ENCODE assay signal across 14 mouse cellular contexts in the genomic region with DNA sequence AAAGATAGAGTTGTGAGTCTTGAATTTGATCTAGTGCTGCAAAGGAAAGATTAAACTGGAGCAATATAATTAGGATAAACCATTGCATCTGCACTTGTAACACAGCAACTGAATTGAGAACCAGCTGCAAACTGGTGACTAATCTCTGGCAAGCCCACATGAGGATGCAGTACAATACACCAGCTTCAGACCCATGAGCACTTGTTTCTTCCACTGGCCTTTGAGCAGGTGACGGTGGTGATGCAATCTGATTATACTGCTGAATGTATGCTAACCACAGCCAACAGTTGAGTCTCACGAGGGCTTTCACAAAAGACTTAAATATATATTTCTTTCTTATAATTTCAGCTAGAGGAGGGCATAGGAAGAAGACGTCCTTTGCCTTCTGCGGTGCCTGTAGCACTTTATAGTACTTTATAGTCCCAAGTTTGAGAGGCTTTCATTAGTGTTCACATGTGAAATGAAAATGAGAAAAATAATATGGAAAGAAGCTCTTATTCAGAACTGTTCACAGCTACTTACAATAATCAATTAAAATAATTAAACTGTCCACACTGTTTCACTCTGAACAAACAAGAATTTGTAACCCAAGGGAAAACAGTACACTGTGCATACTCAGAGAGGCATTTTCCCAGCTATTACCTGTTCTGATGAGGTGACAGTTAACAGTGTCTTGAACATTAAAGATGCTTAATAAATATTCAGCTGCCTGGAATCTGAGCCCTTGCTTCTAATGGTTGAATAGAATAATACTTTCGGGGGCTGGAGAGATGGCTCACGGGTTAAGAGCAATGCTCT. TPM values are rescaled to one million over a fixed set of nuclear protein-coding genes. Genes with fewer than 3 reads are reported as not detected.
A peak's percentile ranks its signal among the peaks of the same experiment; 100 is the strongest.
DNase-seq lines count a peak whose midpoint lies in the region; ATAC-seq and TF ChIP-seq lines count a peak whose summit lies in the region.
"Had no signal": no experiment of that assay in that cellular context is flagged by ENCODE, and none has a peak within 500 bp of the region (broad histone marks: within the 10 kb centered on the region; RNA-seq: fewer than 3 reads in every experiment).

No protein-coding gene starts in this region.

- no peak overlapping the region for H3K4me3 ChIP-seq in C2C12 (ENCODE audit: insufficient read depth, poor library complexity, severe bottlenecking)
- H3K4me3 ChIP-seq in myocyte = no peak overlapping the region
- no peak overlapping the region for H3K4me3 ChIP-seq in stomach, postnatal 0 days (ENCODE audit: low read depth, low read length)
- H3K4me3 ChIP-seq: limb, embryonic 15.5 days; lung, embryonic 15.5 days; neural tube, embryonic 15.5 days; stomach, embryonic 15.5 days had no signal

- no peak overlapping the region for H3K27ac ChIP-seq in stomach, postnatal 0 days (replicated peaks)
- H3K27ac ChIP-seq: limb, embryonic 15.5 days; lung, embryonic 15.5 days; neural tube, embryonic 15.5 days; stomach, embryonic 15.5 days had no signal

- peak; percentile 74 for ATAC-seq in frontal cortex, adult (ENCODE audit: low TSS enrichment)
- ATAC-seq in stomach, postnatal 0 days (ENCODE audit: low FRiP score, low TSS enrichment) = no peak

- H3K27me3 ChIP-seq in C2C12 (ENCODE audit: control insufficient read depth, insufficient read depth, insufficient read length) = no peaks in the 10 kb centered on the region
- no peaks in the 10 kb centered on the region for H3K27me3 ChIP-seq in myocyte (ENCODE audit: control insufficient read depth, insufficient read depth, insufficient read length)
- H3K27me3 ChIP-seq in stomach, postnatal 0 days (ENCODE audit: control insufficient read depth, insufficient read depth, low read length) = no peaks in the 10 kb centered on the region
- H3K27me3 ChIP-seq: limb, embryonic 15.5 days; lung, embryonic 15.5 days; neural tube, embryonic 15.5 days; stomach, embryonic 15.5 days had no signal

- no peak for TF ChIP-seq EP300 in stomach, postnatal 0 days (optimal IDR thresholded peaks at IDR 0.05)

- no peaks in the 10 kb centered on the region for H3K79me3 ChIP-seq in C2C12 (ENCODE audit: low read depth)

- H3K9me3 ChIP-seq in stomach, postnatal 0 days (ENCODE audit: control insufficient read depth, low read length) = no peaks in the 10 kb centered on the region
- H3K9me3 ChIP-seq: limb, embryonic 15.5 days; lung, embryonic 15.5 days; neural tube, embryonic 15.5 days; stomach, embryonic 15.5 days had no signal

- DNase-seq in frontal cortex, postnatal 36 days (ENCODE audit: low spot score in 2 of 2) = no peak
- DNase-seq in brain, embryonic 14.5 days (ENCODE audit: low read depth) = peak; percentile 84
- DNase-seq in spleen, postnatal 10 days (ENCODE audit: low spot score in 2 of 2) = no peak
- DNase-seq in spleen, adult 18-20 months = no peak
- DNase-seq in stomach, postnatal 0 days (ENCODE audit: low spot score) = no peak
- DNase-seq: adrenal gland, postnatal 36 days; cerebellum, adult 2 months had no signal

- H3ac ChIP-seq in C2C12 (ENCODE audit: control insufficient read depth, insufficient read length, low read depth) = no peak overlapping the region
- H3ac ChIP-seq in myocyte (ENCODE audit: control insufficient read depth, insufficient read length) = no peak overlapping the region

- H3K79me2 ChIP-seq in C2C12 (ENCODE audit: control insufficient read depth, insufficient read depth) (no peaks in the 10 kb centered on the region), myocyte (ENCODE audit: control insufficient read depth, insufficient read depth) (no peaks in the 10 kb centered on the region)

- no peak for TF ChIP-seq POLR2A in brain, embryonic 14.5 days (IDR thresholded peaks at IDR 0.05; ENCODE audit: borderline replicate concordance, extremely low read depth, insufficient read depth, insufficient read length, poor library complexity, severe bottlenecking)
- no peak for TF ChIP-seq POLR2A in myocyte (IDR thresholded peaks at IDR 0.05; ENCODE audit: insufficient read length, low read depth)

- 82% methylated on average over 6 of the region's 6 CpGs for WGBS in stomach, postnatal 0 days

- H3K4me2 ChIP-seq in myocyte (ENCODE audit: low read depth) = no peak overlapping the region
- no peak overlapping the region for H3K4me2 ChIP-seq in stomach, postnatal 0 days (replicated peaks; ENCODE audit: low read depth)
- H3K4me2 ChIP-seq: limb, embryonic 15.5 days; lung, embryonic 15.5 days; neural tube, embryonic 15.5 days; stomach, embryonic 15.5 days had no signal

- no peak for TF ChIP-seq CTCF in C2C12 (IDR thresholded peaks at IDR 0.05; ENCODE audit: control insufficient read depth, insufficient read depth, insufficient read length)
- no peak for TF ChIP-seq CTCF in brain, embryonic 14.5 days (IDR thresholded peaks at IDR 0.05; ENCODE audit: borderline replicate concordance, extremely low read depth, insufficient read depth, insufficient read length)
- no peak for TF ChIP-seq CTCF in stomach, postnatal 0 days (IDR thresholded peaks at IDR 0.05; ENCODE audit: low read depth)

- H3K36me3 ChIP-seq in C2C12 (ENCODE audit: control insufficient read depth, insufficient read depth) = no peaks in the 10 kb centered on the region
- no peaks in the 10 kb centered on the region for H3K36me3 ChIP-seq in myocyte (ENCODE audit: control insufficient read depth, insufficient read depth)
- H3K36me3 ChIP-seq in stomach, postnatal 0 days (ENCODE audit: control insufficient read depth, insufficient read depth, low read length) = no peaks in the 10 kb centered on the region
- H3K36me3 ChIP-seq: limb, embryonic 15.5 days; lung, embryonic 15.5 days; neural tube, embryonic 15.5 days; stomach, embryonic 15.5 days had no signal

- no peak overlapping the region for H3K9ac ChIP-seq in stomach, postnatal 0 days (ENCODE audit: low read length)
- H3K9ac ChIP-seq: limb, embryonic 15.5 days; lung, embryonic 15.5 days; neural tube, embryonic 15.5 days; stomach, embryonic 15.5 days had no signal

- no peaks in the 10 kb centered on the region for H3K4me1 ChIP-seq in stomach, postnatal 0 days (replicated peaks; ENCODE audit: control insufficient read depth, insufficient read depth)
- H3K4me1 ChIP-seq: limb, embryonic 15.5 days; lung, embryonic 15.5 days; neural tube, embryonic 15.5 days; stomach, embryonic 15.5 days had no signal

TF ChIP-seq in C2C12, 6 proteins besides CTCF, POLR2A, EP300 and RAD21:
- no peak for TF ChIP-seq CEBPB (IDR thresholded peaks at IDR 0.05; ENCODE audit: low read depth)
- no peak for TF ChIP-seq FOSL1 (IDR thresholded peaks at IDR 0.05; ENCODE audit: insufficient read depth, low read length, poor library complexity, severe bottlenecking)
- TF ChIP-seq MYOG (IDR thresholded peaks at IDR 0.05; ENCODE audit: control insufficient read depth, extremely low read depth, insufficient read length) = no peak
- peak; percentile 7 for TF ChIP-seq MYOD1 (IDR thresholded peaks at IDR 0.05; ENCODE audit: control insufficient read depth, insufficient read length, low read depth)

TF ChIP-seq in myocyte, 11 proteins besides CTCF, POLR2A, EP300 and RAD21:
- TF ChIP-seq SRF (IDR thresholded peaks at IDR 0.05; ENCODE audit: control insufficient read depth, insufficient read length, low read depth) (no peak), CEBPB (IDR thresholded peaks at IDR 0.05; ENCODE audit: insufficient read depth, poor library complexity, severe bottlenecking) (peak; percentile 68; the same call in 1 of the 2 replicates), E2F4 (IDR thresholded peaks at IDR 0.05; ENCODE audit: insufficient read depth) (no peak), MYOD1 (IDR thresholded peaks at IDR 0.05; ENCODE audit: control insufficient read depth in 1 of 3, insufficient read length in 2 of 3, low read depth in 2 of 3) (peak in 2 of 3 experiments; percentile 39 to 63), MYOG (IDR thresholded peaks at IDR 0.05; ENCODE audit: control insufficient read depth in 1 of 3, insufficient read depth in 1 of 3, insufficient read length in 2 of 3, low read depth in 2 of 3) (peak in 2 of 3 experiments; percentile 9 to 44)

RNA-seq across cellular contexts. Expression of a gene that starts 40.0 kb away (rescaled TPM):
- polyA plus RNA-seq in C2C12 (2012; fragmentation: generic; extraction: Trizol) = 0.33 TPM
- polyA plus RNA-seq in brain, embryonic 14.5 days (2012; rRNA removed) = 15.5 and 22.1 TPM in 2 replicates
- polyA plus RNA-seq in myocyte (2012; fragmentation: generic; extraction: Trizol) = 0.71 TPM
- 1.9 and 2.3 TPM in 2 replicates for polyA plus RNA-seq in stomach, postnatal 0 days (2015; fragmentation: Nextera tagmentation; extraction: Ambion mirVana)

RNA-seq across cellular contexts. Expression of a gene that starts 40.2 kb away (rescaled TPM):
- polyA plus RNA-seq in C2C12 (2012; fragmentation: generic; extraction: Trizol) = 4.5 TPM
- 27.3 and 28.0 TPM in 2 replicates for polyA plus RNA-seq in brain, embryonic 14.5 days (2012; rRNA removed)
- polyA plus RNA-seq in myocyte (2012; fragmentation: generic; extraction: Trizol) = 5.9 TPM
- polyA plus RNA-seq in stomach, postnatal 0 days (2015; fragmentation: Nextera tagmentation; extraction: Ambion mirVana) = 17.9 and 18.8 TPM in 2 replicates

RNA-seq across cellular contexts. Expression of a gene that starts 40.3 kb away (rescaled TPM):
- polyA plus RNA-seq in C2C12 (2012; fragmentation: generic; extraction: Trizol) = 73.6 TPM
- polyA plus RNA-seq in brain, embryonic 14.5 days (2012; rRNA removed) = 36.1 and 48.9 TPM in 2 replicates
- 37.9 TPM for polyA plus RNA-seq in myocyte (2012; fragmentation: generic; extraction: Trizol)
- polyA plus RNA-seq in stomach, postnatal 0 days (2015; fragmentation: Nextera tagmentation; extraction: Ambion mirVana) = 96.9 and 99.5 TPM in 2 replicates
